Mouse (Mus musculus) stomach, embryonic 16.5 days (tissue): Measurements from ENCODE around the gene Nbea. TPM values are rescaled to one million over a fixed set of nuclear protein-coding genes. Genes with fewer than 3 reads are reported as not detected.

ENCODE experiments used
- ATAC-seq: fragments of 200-750 bp; cut with Nextera tagmentation; 2 replicates; pipeline ENCODE4 v1.8.0; 2017; ENCODE audit warnings: moderate number of reproducible peaks, moderate TSS enrichment; ENCODE audit not compliant: insufficient read depth, low FRiP score
- H3K27ac ChIP-seq: fragments of 300-500 bp; sonication (generic); 2 replicates; pipeline ENCODE4 v1.5.1; 2014; ENCODE audit warnings: low read length
- H3K27me3 ChIP-seq: fragments of 300-500 bp; sonication (generic); 2 replicates; pipeline ENCODE4 v1.6.1; 2014; ENCODE audit warnings: low read length, control low read depth, mixed read lengths; ENCODE audit not compliant: control insufficient read depth, insufficient read depth
- H3K36me3 ChIP-seq: fragments of 300-500 bp; sonication (generic); 2 replicates; pipeline ENCODE4 v1.6.1; 2014; ENCODE audit warnings: low read length; ENCODE audit not compliant: control insufficient read depth, insufficient read depth
- H3K4me1 ChIP-seq: fragments of 300-500 bp; sonication (generic); 2 replicates; pipeline ENCODE4 v1.6.1; 2014; ENCODE audit warnings: low read length, control low read depth, mixed read lengths; ENCODE audit not compliant: control insufficient read depth, insufficient read depth
- H3K4me2 ChIP-seq: fragments of 300-500 bp; sonication (generic); 2 replicates; pipeline ENCODE4 v1.6.1; 2014; ENCODE audit warnings: low read depth, low read length, mixed read lengths
- H3K4me3 ChIP-seq: fragments of 300-500 bp; sonication (generic); replicated peaks from 2 replicates; pipeline ENCODE4 v1.5.1; 2014; ENCODE audit warnings: mild to moderate bottlenecking, low read length
- H3K9ac ChIP-seq: fragments of 300-500 bp; sonication (generic); 2 replicates; pipeline ENCODE4 v1.6.1; 2014; ENCODE audit warnings: low read length
- H3K9me3 ChIP-seq: fragments of 300-500 bp; sonication (generic); replicated peaks from 2 replicates; pipeline ENCODE4 v1.6.1; 2016; ENCODE audit warnings: low read length, control low read depth; ENCODE audit not compliant: control insufficient read depth
- WGBS: fragments of 180-500 bp; shearing (Covaris S2); extraction: QIAGEN DNeasy Blood & Tissue Kit; methylation state at CpG from one replicate; pipeline ENCODE4 v1.1.7; 2014; 5-methylcytosine and 5-hydroxymethylcytosine counted together
- polyA plus RNA-seq: library from polyadenylated mRNA; unstranded; fragments of >200 nt; fragmentation: Nextera tagmentation; extraction: Ambion mirVana; gene quantifications from 2 replicates; pipeline ENCODE4 v1.2.1, GENCODE M21; 2015

The Nbea gene
- polyA plus RNA-seq, 1 experiment from 2014 or later = 10.4 TPM

DNA sequence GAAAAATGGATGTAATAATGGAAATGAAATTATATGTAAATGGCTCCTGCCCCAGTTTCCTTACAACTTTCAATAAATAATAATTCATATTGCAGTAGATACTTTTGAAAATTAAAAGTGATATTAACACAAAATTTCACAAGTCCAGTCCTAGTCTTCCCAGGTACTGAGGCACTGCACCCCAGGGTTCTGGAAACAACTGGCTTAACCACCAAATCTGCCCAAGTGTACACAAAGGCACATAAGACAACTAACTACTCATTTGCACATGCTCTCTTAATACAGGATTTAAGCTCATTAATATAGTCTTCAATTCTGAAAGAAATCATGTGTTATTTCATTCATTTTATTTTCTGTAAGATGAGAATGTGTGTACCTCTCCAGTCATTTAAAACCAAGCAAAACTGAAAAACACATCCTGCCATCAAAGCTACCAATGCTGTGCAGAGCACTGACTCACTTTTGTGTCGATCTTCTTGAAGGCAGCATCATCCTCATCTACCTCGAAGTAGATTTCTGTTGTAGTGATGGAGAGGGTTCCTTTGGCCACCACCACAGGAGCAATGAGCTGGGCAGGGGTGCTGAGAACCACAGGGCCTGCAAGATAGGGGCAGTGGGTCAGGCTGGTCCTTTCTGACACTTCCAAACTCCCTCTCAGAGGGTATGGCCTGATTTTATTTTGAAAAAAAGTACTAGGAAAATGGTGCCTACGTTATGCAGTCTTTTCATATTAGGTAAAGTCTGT is 397.3 kb downstream of the Nbea start:
- H3K4me3 ChIP-seq = no peak overlapping the region
- no peaks in the 10 kb centered on the region for H3K9me3 ChIP-seq
- H3K27ac ChIP-seq = no peak overlapping the region
- ATAC-seq = no peak
- no peak overlapping the region for H3K9ac ChIP-seq
- H3K4me1 ChIP-seq = no peaks in the 10 kb centered on the region
- 65% methylated on average over 3 of the region's 3 CpGs for WGBS
- H3K27me3 ChIP-seq = peaks cover 49% of the 10 kb centered on the region
- H3K4me2 ChIP-seq = 0 out of 2 replicates have a peak overlapping the region, but pooled peaks have one; percentile 74
- H3K36me3 ChIP-seq = no peaks in the 10 kb centered on the region

DNA sequence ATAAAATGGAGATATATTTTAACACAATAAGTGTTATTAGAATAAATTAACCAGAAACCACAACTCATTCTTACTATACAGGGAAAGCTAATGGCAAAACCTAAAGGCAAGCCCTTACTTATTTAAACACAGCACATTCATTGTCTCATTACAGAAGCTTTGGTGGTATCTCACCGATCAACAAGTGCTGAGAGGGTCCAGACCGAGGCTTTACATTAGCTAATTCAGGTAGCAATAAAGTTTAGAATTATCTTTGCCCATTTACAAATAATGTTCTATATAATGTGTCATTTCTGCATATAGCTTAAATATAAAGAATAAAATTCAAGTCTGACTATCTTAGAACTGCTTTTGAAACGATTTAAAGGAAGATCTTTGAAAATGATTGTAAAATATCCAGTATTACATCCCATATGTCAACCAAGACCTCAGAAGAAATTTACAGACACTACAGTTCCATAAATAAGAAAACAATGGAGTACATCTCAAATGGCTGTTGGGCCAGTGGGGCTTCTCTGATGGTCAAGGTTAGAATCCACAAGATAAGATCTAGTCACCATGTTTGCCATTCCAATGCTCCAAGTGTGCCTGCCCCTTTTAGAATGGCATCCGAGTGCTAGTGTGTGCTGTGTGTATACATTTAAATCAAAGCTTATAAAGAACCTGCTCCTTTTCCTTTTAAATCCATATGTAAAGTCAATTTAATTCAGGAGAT is 398.1 kb downstream of the Nbea start:
- peaks cover 6% of the 10 kb centered on the region for H3K4me1 ChIP-seq
- ATAC-seq = no peak
- H3K9me3 ChIP-seq = no peaks in the 10 kb centered on the region
- no peak overlapping the region for H3K9ac ChIP-seq
- H3K27ac ChIP-seq = no peak overlapping the region
- no peak overlapping the region for H3K4me2 ChIP-seq
- no peaks in the 10 kb centered on the region for H3K36me3 ChIP-seq
- 83% methylated on average over 4 of the region's 4 CpGs for WGBS
- H3K27me3 ChIP-seq = peaks cover 56% of the 10 kb centered on the region
- no peak overlapping the region for H3K4me3 ChIP-seq

DNA sequence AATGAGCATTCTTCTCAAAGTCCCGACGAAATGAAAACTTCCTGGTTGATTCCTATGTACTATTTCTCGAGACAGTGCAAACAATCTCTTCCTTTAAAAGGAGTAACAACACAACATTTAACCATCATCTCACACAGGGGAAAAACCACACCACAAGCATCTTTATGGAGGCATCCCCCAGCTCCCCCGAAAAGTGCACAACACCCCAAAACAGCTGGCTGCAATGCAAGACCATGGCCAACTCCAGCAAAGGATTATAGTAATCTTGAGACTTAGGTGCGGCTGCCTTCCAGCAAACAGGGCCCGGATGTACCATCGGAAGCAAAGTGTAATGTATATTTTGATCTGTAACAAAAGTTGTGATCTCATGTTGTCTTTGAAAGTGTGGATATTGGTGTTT is 399.4 kb downstream of the Nbea start:
- H3K9ac ChIP-seq = 0 out of 2 replicates have a peak overlapping the region, but pooled peaks have one; percentile 48
- H3K9me3 ChIP-seq = no peaks in the 10 kb centered on the region
- peaks cover 9% of the 10 kb centered on the region for H3K4me1 ChIP-seq
- no peaks in the 10 kb centered on the region for H3K36me3 ChIP-seq
- ATAC-seq = no peak
- H3K27ac ChIP-seq = no peak overlapping the region
- WGBS = 40% methylated on average over 7 of the region's 7 CpGs
- H3K4me2 ChIP-seq = peak overlapping the region; percentile 16; the same call in 1 of the 2 replicates
- H3K4me3 ChIP-seq = peak overlapping the region; percentile 29
- peaks cover 61% of the 10 kb centered on the region for H3K27me3 ChIP-seq

DNA sequence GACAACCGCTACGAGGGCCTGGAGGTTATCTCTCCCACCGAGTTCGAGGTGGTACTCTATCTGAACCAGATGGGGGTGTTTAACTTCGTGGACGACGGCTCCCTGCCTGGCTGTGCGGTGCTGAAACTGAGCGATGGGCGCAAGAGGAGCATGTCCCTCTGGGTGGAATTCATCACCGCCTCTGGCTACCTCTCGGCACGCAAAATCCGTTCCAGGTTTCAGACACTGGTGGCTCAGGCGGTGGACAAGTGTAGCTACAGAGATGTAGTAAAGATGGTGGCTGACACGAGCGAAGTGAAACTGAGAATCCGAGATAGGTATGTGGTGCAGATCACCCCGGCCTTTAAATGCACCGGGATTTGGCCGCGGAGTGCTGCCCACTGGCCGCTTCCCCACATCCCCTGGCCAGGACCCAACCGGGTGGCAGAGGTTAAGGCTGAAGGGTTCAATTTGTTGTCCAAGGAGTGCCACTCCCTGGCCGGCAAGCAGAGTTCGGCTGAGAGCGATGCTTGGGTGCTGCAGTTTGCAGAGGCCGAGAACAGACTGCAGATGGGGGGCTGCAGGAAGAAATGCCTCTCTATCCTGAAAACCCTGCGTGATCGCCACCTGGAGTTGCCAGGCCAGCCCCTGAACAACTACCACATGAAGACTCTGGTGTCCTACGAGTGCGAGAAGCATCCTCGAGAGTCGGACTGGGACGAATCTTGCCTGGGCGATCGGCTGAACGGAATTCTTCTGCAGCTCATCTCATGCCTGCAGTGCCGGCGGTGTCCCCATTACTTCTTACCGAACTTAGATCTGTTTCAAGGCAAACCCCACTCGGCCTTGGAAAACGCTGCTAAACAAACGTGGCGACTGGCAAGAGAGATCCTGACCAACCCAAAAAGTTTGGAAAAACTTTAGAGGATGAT is 400.1 kb downstream of the Nbea start:
- peaks cover 9% of the 10 kb centered on the region for H3K4me1 ChIP-seq
- H3K4me3 ChIP-seq = peak overlapping the region; percentile 29
- H3K9ac ChIP-seq = peak overlapping the region; percentile 48; the same call in 1 of the 2 replicates
- no peak for ATAC-seq
- H3K36me3 ChIP-seq = no peaks in the 10 kb centered on the region
- no peaks in the 10 kb centered on the region for H3K9me3 ChIP-seq
- no peak overlapping the region for H3K27ac ChIP-seq
- WGBS = 37% methylated on average over 45 of the region's 45 CpGs
- peaks cover 59% of the 10 kb centered on the region for H3K27me3 ChIP-seq
- H3K4me2 ChIP-seq = peak overlapping the region; percentile 16

DNA sequence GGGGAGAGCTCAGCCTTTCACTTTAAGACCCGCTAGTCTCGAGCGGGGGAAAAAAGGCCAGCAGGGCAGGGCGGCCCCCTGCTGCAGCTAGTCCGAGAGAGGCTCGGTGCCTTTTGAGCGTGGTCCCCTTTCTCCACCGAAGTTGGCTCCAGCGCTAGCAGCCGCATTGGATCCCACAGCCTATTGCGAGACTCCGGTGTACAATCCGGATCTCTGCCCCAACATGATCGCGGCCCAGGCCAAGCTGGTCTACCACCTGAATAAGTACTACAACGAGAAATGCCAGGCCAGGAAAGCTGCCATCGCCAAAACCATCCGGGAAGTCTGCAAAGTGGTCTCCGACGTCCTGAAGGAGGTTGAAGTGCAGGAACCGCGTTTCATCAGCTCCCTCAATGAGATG is 400.7 kb downstream of the Nbea start:
- H3K4me1 ChIP-seq = peaks cover 9% of the 10 kb centered on the region
- H3K4me3 ChIP-seq = peak overlapping the region; percentile 29
- no peaks in the 10 kb centered on the region for H3K9me3 ChIP-seq
- WGBS = 21% methylated on average over 22 of the region's 22 CpGs
- no peak overlapping the region for H3K27ac ChIP-seq
- 0 out of 2 replicates have a peak, but pooled peaks have one; percentile 19 for ATAC-seq
- H3K27me3 ChIP-seq = peaks cover 59% of the 10 kb centered on the region
- peak overlapping the region; percentile 32; the same call in 1 of the 2 replicates for H3K9ac ChIP-seq
- H3K36me3 ChIP-seq = no peaks in the 10 kb centered on the region
- peak overlapping the region; percentile 16 for H3K4me2 ChIP-seq

DNA sequence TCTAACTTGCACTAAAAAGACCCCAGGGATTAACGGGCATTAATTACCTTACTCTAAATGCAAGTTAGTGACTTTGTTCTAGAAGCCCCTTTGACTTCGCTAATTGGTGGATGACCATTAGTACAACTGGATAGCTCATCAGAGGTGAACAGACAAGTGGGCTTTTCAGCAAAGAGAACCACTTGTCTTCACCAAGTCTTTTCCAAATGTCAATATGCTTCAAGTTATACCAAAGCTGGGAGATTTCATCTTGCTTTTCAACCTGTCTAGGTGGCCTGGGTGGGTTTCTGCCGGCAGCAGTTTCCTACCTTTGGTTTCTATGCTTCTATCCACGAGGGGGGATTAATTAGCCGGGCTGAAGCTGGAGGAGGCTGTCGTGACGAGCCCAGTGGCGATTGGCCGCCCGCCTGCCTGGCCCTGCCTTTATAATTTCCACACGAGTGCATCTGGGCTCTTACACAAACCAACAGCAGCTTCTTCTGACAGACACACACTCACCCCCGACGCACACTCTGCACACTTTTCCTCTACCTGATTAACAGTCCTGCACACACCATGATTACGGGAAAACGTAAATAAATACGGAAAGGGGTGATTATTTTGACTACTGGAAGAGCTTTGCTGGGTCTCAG is 401.3 kb downstream of the Nbea start, which contains the start of gene Mab21l1:
TSS of gene Mab21l1 (plus strand) at position 455 of the 632 bp plus-strand sequence.
- Histone ChIP-seq H3K9ac (peak within 1 kb of the TSS; percentile 32; the same call in 1 of the 2 replicates), H3K4me1 (peaks cover 9% of the 10 kb centered on the region), H3K4me2 (peak within 1 kb of the TSS; percentile 16), H3K9me3 (no peaks in the 10 kb centered on the region), H3K27me3 (peaks cover 59% of the 10 kb centered on the region), H3K27ac (no peak within 1 kb of the TSS), H3K4me3 (peak within 1 kb of the TSS; percentile 29), H3K36me3 (no peaks in the 10 kb centered on the region)
- WGBS = 29% methylated on average over 16 of the region's 16 CpGs
- ATAC-seq = no peak

DNA sequence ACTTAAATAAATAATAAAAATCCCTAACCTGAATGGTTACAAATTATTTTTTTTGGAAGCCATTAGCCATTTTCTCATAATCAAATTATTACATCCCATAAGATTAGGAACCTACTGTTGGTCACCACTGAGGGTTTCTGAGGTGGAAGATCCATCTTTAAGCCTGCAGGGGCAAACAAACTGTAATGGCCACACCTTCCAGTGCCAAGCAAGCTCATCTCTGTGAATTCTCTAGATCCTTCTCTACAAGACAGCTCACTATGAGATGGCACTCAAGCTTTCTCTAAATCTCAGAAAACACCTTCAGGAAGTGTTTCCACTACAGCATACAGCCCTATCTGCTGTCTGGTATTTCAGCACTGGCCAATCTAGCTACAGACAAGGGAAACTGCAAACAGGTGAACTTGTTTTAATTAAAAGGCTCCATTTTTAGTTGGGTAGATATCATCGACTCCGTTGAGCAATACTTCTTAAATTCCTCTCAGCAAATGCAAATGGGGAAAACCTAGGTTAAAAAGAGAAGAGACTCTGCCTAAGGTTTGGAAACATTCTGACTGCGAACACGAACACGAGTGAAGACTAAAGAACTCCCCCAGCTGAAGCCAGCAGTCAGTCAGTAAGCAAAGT is 402.0 kb downstream of the Nbea start:
- 48% methylated on average over 5 of the region's 5 CpGs for WGBS
- H3K4me2 ChIP-seq = no peak overlapping the region
- H3K27ac ChIP-seq = no peak overlapping the region
- no peak for ATAC-seq
- peaks cover 58% of the 10 kb centered on the region for H3K27me3 ChIP-seq
- H3K9ac ChIP-seq = no peak overlapping the region
- H3K4me3 ChIP-seq = no peak overlapping the region
- peaks cover 9% of the 10 kb centered on the region for H3K4me1 ChIP-seq
- H3K36me3 ChIP-seq = no peaks in the 10 kb centered on the region
- H3K9me3 ChIP-seq = no peaks in the 10 kb centered on the region
